Mouse (Mus musculus) frontal cortex, postnatal 14 days (tissue): Measurements from ENCODE around the gene Fars2.
A peak's percentile ranks its signal among the peaks of the same experiment; 100 is the strongest.

ENCODE experiments used
- DNase-seq, 2 experiments: peaks; one replicate each; pipeline ENCODE4 v3.0.0; 2022; ENCODE audit warnings: low spot score in 2 of 2

Gene Fars2

GRCm38 (mm10) chr13:36117143-36118014, at the start of gene Fars2, which contains the start of gene Lyrm4:
TSS of gene Fars2 (plus strand) at chr13:36117412.
TSS of gene Lyrm4 (minus strand) at chr13:36117526.
- DNase-seq: peak; percentile 91 to 95

GRCm38 (mm10) chr13:36074484-36074883, 42.7 kb upstream of the Fars2 start:
- DNase-seq: no peak

GRCm38 (mm10) chr13:36081591-36081990, 35.6 kb upstream of the Fars2 start:
- DNase-seq: no peak

GRCm38 (mm10) chr13:36084701-36085100, 32.5 kb upstream of the Fars2 start:
- DNase-seq: no peak

GRCm38 (mm10) chr13:36085971-36086370, 31.2 kb upstream of the Fars2 start:
- DNase-seq: no peak

GRCm38 (mm10) chr13:36086608-36087391, 30.4 kb upstream of the Fars2 start:
- DNase-seq: no peak

GRCm38 (mm10) chr13:36087427-36087826, 29.8 kb upstream of the Fars2 start:
- DNase-seq: no peak

GRCm38 (mm10) chr13:36088168-36088567, 29.0 kb upstream of the Fars2 start:
- no peak for DNase-seq

GRCm38 (mm10) chr13:36096684-36097383, 20.4 kb upstream of the Fars2 start:
- DNase-seq: no peak

- no peak for DNase-seq
Observed at GRCm38 (mm10) chr13:36105591-36105990, 11.6 kb upstream of the Fars2 start.

GRCm38 (mm10) chr13:36108528-36108927, 8.7 kb upstream of the Fars2 start:
- DNase-seq: no peak

GRCm38 (mm10) chr13:36111331-36111730, 5.9 kb upstream of the Fars2 start:
- DNase-seq: no peak

- no peak for DNase-seq
Observed at GRCm38 (mm10) chr13:36113181-36113580, 4.0 kb upstream of the Fars2 start.

- peak; percentile 28 to 34 for DNase-seq
Observed at GRCm38 (mm10) chr13:36116520-36117142, 581 bp upstream of the Fars2 start.

- no peak for DNase-seq
Observed at GRCm38 (mm10) chr13:36119684-36120083, 2.5 kb downstream of the Fars2 start.

GRCm38 (mm10) chr13:36120606-36121005, 3.4 kb downstream of the Fars2 start:
- DNase-seq: no peak

GRCm38 (mm10) chr13:36129360-36130054, 12.3 kb downstream of the Fars2 start:
- no peak for DNase-seq

GRCm38 (mm10) chr13:36131401-36131800, 14.2 kb downstream of the Fars2 start:
- no peak for DNase-seq

GRCm38 (mm10) chr13:36131992-36132649, 14.9 kb downstream of the Fars2 start:
- no peak for DNase-seq

- no peak for DNase-seq
Observed at GRCm38 (mm10) chr13:36139703-36140102, 22.5 kb downstream of the Fars2 start.
